Mouse (Mus musculus) ES-E14 (cell line): ENCODE results near the gene Polr2j.

ENCODE experiments used
- CHD2 ChIP-seq: IDR thresholded peaks from 2 replicates; pipeline ENCODE4 v1.6.1; 2014; ENCODE audit warnings: mild to moderate bottlenecking, low read depth, low read length, inconsistent platforms
- HCFC1 ChIP-seq: IDR thresholded peaks from 2 replicates; pipeline ENCODE4 v1.6.1; 2012; ENCODE audit warnings: low read length, inconsistent platforms, borderline replicate concordance; ENCODE audit not compliant: insufficient read depth
- MAFK ChIP-seq: IDR thresholded peaks from 2 replicates; pipeline ENCODE4 v1.6.1; 2014; ENCODE audit warnings: mild to moderate bottlenecking, low read depth, low read length, inconsistent platforms; ENCODE audit not compliant: insufficient read depth
- ZC3H11A ChIP-seq: IDR thresholded peaks from 2 replicates; pipeline ENCODE4 v1.6.1; 2012; ENCODE audit warnings: low read depth, mild to moderate bottlenecking, inconsistent platforms, low read length, borderline replicate concordance
- ZNF384 ChIP-seq: IDR thresholded peaks from 2 replicates; pipeline ENCODE4 v1.6.1; 2012; ENCODE audit warnings: low read depth, low read length, inconsistent platforms

DNA sequence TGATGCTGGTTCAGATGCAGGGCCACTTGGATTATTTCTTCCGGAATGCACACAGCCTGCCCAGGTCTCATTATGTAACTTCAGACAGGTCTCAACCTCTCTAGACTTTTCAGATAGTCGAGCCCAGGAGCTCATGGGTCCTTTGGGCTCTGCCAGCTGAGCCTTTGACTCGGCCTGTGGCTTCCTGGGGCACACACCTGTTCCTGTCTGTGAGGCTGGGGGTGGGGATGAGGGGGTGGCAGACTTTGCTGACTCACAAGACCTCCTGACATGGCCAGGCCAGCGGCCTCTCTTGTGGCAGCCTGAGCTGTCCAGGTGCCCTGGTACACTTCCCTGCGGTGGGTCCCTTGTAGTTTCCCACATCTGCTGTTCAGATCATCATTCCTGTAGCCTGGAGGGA, 24.5 kb upstream of the Polr2j start:
- TF ChIP-seq CHD2: no peak
- TF ChIP-seq HCFC1: no peak
- TF ChIP-seq ZC3H11A: no peak
- no peak for TF ChIP-seq ZNF384
- TF ChIP-seq MAFK: no peak
